Mouse (Mus musculus) urinary bladder, postnatal 25 days (tissue): ENCODE measurements at regions not wholly inside any gene's neighbourhood (a gene's known extent, or its start where the extent isn't known, plus 50 kb on each side); places are given as distances from the start of the nearest gene placed in this dataset.
A peak's percentile ranks its signal among the peaks of the same experiment; 100 is the strongest.

Experiments
- DNase-seq: peaks from one replicate; pipeline ENCODE4 v3.0.0; 2022; ENCODE audit warnings: low spot score

- DNase-seq: no peak
These were observed 661.0 kb downstream of the Pcdh18 start for GRCm38 (mm10) chr3:49096118-49096517.

- DNase-seq: peak; percentile 24
These were observed 663.1 kb downstream of the Pcdh18 start for GRCm38 (mm10) chr3:49093818-49094680.

- no peak for DNase-seq
These were observed 688.3 kb downstream of the Pcdh18 start for GRCm38 (mm10) chr3:49068801-49069200.

GRCm38 (mm10) chr3:49062081-49062480 is 695.0 kb downstream of the Pcdh18 start:
- no peak for DNase-seq

GRCm38 (mm10) chr3:49032981-49033380 is 724.1 kb downstream of the Pcdh18 start:
- no peak for DNase-seq

GRCm38 (mm10) chr3:49009211-49009967 is 747.7 kb downstream of the Pcdh18 start:
- DNase-seq: no peak
